Mouse (Mus musculus) limb, embryonic 13.5 days (tissue): Measurements from ENCODE around the gene Dnajc13. TPM values are rescaled to one million over a fixed set of nuclear protein-coding genes. Genes with fewer than 3 reads are reported as not detected.

Experiments
- ATAC-seq: fragments of 200-750 bp; cut with Nextera tagmentation; 2 replicates; pipeline ENCODE4 v1.8.0; 2017; ENCODE audit warnings: low read depth, moderate number of reproducible peaks, moderate TSS enrichment; ENCODE audit not compliant: low FRiP score
- H3K27ac ChIP-seq: fragments of 300-500 bp; sonication (generic); 2 replicates; pipeline ENCODE4 v1.5.1; 2015; ENCODE audit warnings: inconsistent platforms, mild to moderate bottlenecking, moderate library complexity
- H3K27me3 ChIP-seq: fragments of 300-500 bp; sonication (generic); 2 replicates; pipeline ENCODE4 v1.6.1; 2015; ENCODE audit warnings: mild to moderate bottlenecking, inconsistent platforms
- H3K36me3 ChIP-seq: fragments of 300-500 bp; sonication (generic); 2 replicates; pipeline ENCODE4 v1.6.1; 2015; ENCODE audit warnings: inconsistent platforms, mild to moderate bottlenecking, moderate library complexity
- H3K4me1 ChIP-seq: fragments of 300-500 bp; sonication (generic); 2 replicates; pipeline ENCODE4 v1.6.1; 2015; ENCODE audit warnings: inconsistent platforms
- H3K4me2 ChIP-seq: fragments of 300-500 bp; sonication (generic); replicated peaks from 2 replicates; pipeline ENCODE4 v1.6.1; 2015; ENCODE audit warnings: inconsistent platforms, mild to moderate bottlenecking, moderate library complexity
- H3K4me3 ChIP-seq: fragments of 300-500 bp; sonication (generic); 2 replicates; pipeline ENCODE4 v1.5.1; 2015; ENCODE audit warnings: moderate library complexity, mild to moderate bottlenecking, inconsistent platforms
- H3K9ac ChIP-seq: fragments of 300-500 bp; sonication (generic); 2 replicates; pipeline ENCODE4 v1.6.1; 2015; ENCODE audit warnings: mild to moderate bottlenecking, inconsistent platforms
- H3K9me3 ChIP-seq: fragments of 300-500 bp; sonication (generic); 2 replicates; pipeline ENCODE4 v1.6.1; 2016; ENCODE audit warnings: inconsistent platforms
- WGBS: fragments of 180-500 bp; shearing (Covaris S2); methylation state at CpG from one replicate; pipeline ENCODE4 v1.1.7; 2015; 5-methylcytosine and 5-hydroxymethylcytosine counted together
- polyA plus RNA-seq: library from polyadenylated mRNA; unstranded; fragments of >200 nt; fragmentation: Nextera tagmentation; extraction: Ambion mirVana; gene quantifications from 2 replicates; pipeline ENCODE4 v1.2.1, GENCODE M21; 2015

The Dnajc13 gene
- polyA plus RNA-seq, 1 experiment from 2014 or later: 18.5 TPM

GRCm38 (mm10) chr9:104275084-104275785, 12.5 kb upstream of the Dnajc13 start:
- Histone ChIP-seq H3K27ac (no peak overlapping the region), H3K4me3 (no peak overlapping the region), H3K4me1 (no peaks in the 10 kb centered on the region), H3K27me3 (no peaks in the 10 kb centered on the region), H3K9ac (no peak overlapping the region), H3K36me3 (no peaks in the 10 kb centered on the region), H3K4me2 (no peak overlapping the region), H3K9me3 (no peaks in the 10 kb centered on the region)
- ATAC-seq: no peak
- WGBS: 84% methylated on average over 17 of the region's 17 CpGs

- 78% methylated on average over 4 of the region's 4 CpGs for WGBS
- ATAC-seq: no peak
- H3K4me3 ChIP-seq: no peak overlapping the region
- H3K9ac ChIP-seq: no peak overlapping the region
- H3K27me3 ChIP-seq: no peaks in the 10 kb centered on the region
- H3K4me2 ChIP-seq: no peak overlapping the region
- H3K27ac ChIP-seq: no peak overlapping the region
- H3K36me3 ChIP-seq: no peaks in the 10 kb centered on the region
- H3K4me1 ChIP-seq: no peaks in the 10 kb centered on the region
- H3K9me3 ChIP-seq: no peaks in the 10 kb centered on the region
Observed at GRCm38 (mm10) chr9:104272057-104272456, 9.3 kb upstream of the Dnajc13 start.

GRCm38 (mm10) chr9:104271642-104272041, 8.9 kb upstream of the Dnajc13 start:
- no peak overlapping the region for H3K27ac ChIP-seq
- H3K4me3 ChIP-seq: no peak overlapping the region
- H3K4me2 ChIP-seq: no peak overlapping the region
- H3K9me3 ChIP-seq: no peaks in the 10 kb centered on the region
- H3K27me3 ChIP-seq: no peaks in the 10 kb centered on the region
- WGBS: 46% methylated on average over 4 of the region's 4 CpGs
- H3K9ac ChIP-seq: no peak overlapping the region
- H3K36me3 ChIP-seq: no peaks in the 10 kb centered on the region
- H3K4me1 ChIP-seq: no peaks in the 10 kb centered on the region
- no peak for ATAC-seq

GRCm38 (mm10) chr9:104269944-104270343, 7.2 kb upstream of the Dnajc13 start:
- no peak for ATAC-seq
- no peaks in the 10 kb centered on the region for H3K9me3 ChIP-seq
- H3K4me1 ChIP-seq: no peaks in the 10 kb centered on the region
- no peaks in the 10 kb centered on the region for H3K27me3 ChIP-seq
- H3K4me2 ChIP-seq: no peak overlapping the region
- no peak overlapping the region for H3K27ac ChIP-seq
- no peak overlapping the region for H3K9ac ChIP-seq
- H3K36me3 ChIP-seq: no peaks in the 10 kb centered on the region
- no peak overlapping the region for H3K4me3 ChIP-seq
- WGBS: 74% methylated on average over 3 of the region's 3 CpGs

GRCm38 (mm10) chr9:104269349-104269871, 6.7 kb upstream of the Dnajc13 start:
- H3K36me3 ChIP-seq: no peaks in the 10 kb centered on the region
- H3K4me1 ChIP-seq: no peaks in the 10 kb centered on the region
- H3K27ac ChIP-seq: no peak overlapping the region
- no peak overlapping the region for H3K4me2 ChIP-seq
- peak; percentile 24; the same call in 1 of the 2 replicates for ATAC-seq
- WGBS: 60% methylated on average over 9 of the region's 10 CpGs
- no peak overlapping the region for H3K9ac ChIP-seq
- no peak overlapping the region for H3K4me3 ChIP-seq
- no peaks in the 10 kb centered on the region for H3K9me3 ChIP-seq
- no peaks in the 10 kb centered on the region for H3K27me3 ChIP-seq

DNA sequence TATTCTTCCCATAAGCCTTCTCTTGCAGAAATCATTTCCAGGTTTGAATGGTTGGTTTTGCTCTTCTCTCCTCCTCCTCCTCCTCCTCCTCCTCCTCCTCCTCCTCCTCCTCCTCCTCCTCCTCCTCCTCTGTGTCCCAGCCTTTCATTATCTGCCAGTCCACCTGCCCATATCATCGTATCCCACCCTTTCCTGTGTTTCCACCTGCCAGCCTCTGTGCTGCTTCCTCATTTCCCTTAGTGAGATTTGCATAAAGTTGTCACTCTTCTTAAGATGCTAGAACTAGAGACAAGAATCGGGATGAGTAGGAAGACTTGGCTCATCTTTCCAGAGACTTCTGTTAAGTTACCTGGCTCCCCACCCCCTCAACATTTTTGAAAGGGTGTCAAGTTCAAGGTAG, 1.8 kb upstream of the Dnajc13 start:
- Histone ChIP-seq H3K9me3 (no peaks in the 10 kb centered on the region), H3K4me1 (peaks cover 19% of the 10 kb centered on the region), H3K27ac (no peak overlapping the region), H3K4me2 (no peak overlapping the region), H3K27me3 (no peaks in the 10 kb centered on the region), H3K36me3 (no peaks in the 10 kb centered on the region), H3K9ac (no peak overlapping the region), H3K4me3 (no peak overlapping the region)
- no peak for ATAC-seq
- 98% methylated on average over 2 of the region's 2 CpGs for WGBS

- peak overlapping the region; percentile 96 for H3K4me3 ChIP-seq
- no peaks in the 10 kb centered on the region for H3K36me3 ChIP-seq
- peak; percentile 37; the same call in 1 of the 2 replicates for ATAC-seq
- peak overlapping the region; percentile 89 for H3K4me2 ChIP-seq
- peak overlapping the region; percentile 87 for H3K27ac ChIP-seq
- no peaks in the 10 kb centered on the region for H3K27me3 ChIP-seq
- peaks cover 24% of the 10 kb centered on the region for H3K4me1 ChIP-seq
- peak overlapping the region; percentile 95 for H3K9ac ChIP-seq
- no peaks in the 10 kb centered on the region for H3K9me3 ChIP-seq
- WGBS: 1% methylated on average over 45 of the region's 46 CpGs
Observed at GRCm38 (mm10) chr9:104262016-104262762, 541 bp downstream of the Dnajc13 start.

DNA sequence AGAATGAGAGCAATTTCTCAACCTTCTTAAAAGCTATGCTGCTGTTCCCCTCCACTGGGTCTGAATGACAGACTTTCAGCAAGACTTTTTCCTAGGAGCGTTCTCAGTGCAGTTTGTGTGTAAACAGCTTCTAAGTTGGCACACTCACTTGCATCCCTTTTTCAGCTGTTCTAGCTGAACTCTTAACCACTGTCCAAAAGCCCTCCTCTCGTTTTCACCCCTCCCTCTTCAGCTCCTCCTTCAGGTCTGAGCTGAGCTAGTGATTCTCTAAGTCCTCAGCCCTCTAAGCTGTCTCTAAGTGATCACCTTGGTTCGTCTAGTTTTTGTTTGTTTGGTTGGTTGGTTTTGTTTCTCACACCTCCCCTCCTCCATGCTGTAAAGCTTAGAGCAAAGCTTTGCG, 2.4 kb downstream of the Dnajc13 start:
- H3K9me3 ChIP-seq: no peaks in the 10 kb centered on the region
- WGBS: 33% methylated on average over 4 of the region's 4 CpGs
- no peak overlapping the region for H3K27ac ChIP-seq
- peak overlapping the region; percentile 89 for H3K4me2 ChIP-seq
- ATAC-seq: no peak
- H3K27me3 ChIP-seq: no peaks in the 10 kb centered on the region
- no peak overlapping the region for H3K4me3 ChIP-seq
- peaks cover 29% of the 10 kb centered on the region for H3K4me1 ChIP-seq
- H3K36me3 ChIP-seq: no peaks in the 10 kb centered on the region
- peak overlapping the region; percentile 31; the same call in 1 of the 2 replicates for H3K9ac ChIP-seq

DNA sequence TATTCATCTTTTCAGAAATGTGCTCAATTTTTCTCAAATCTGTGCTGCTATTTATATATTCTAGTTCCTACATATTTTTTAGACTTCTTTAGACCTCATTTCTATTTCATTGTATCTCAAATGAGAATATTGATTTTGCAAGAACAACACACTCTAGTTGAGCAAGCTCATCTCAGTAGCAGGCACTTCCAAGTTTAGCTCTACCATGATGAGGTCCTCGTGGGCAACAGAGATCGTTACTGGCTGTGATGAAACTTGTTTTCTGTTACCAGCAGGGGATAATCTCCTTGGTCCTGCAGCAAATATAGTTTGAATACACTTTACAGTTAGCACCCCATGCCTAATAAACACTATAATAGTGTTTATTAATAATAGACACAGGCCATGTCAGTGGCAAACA, 6.6 kb downstream of the Dnajc13 start:
- WGBS: 67% methylated on average over 2 of the region's 2 CpGs
- Histone ChIP-seq H3K27ac (no peak overlapping the region), H3K4me3 (no peak overlapping the region), H3K4me1 (peaks cover 24% of the 10 kb centered on the region), H3K9me3 (no peaks in the 10 kb centered on the region), H3K9ac (no peak overlapping the region), H3K4me2 (no peak overlapping the region), H3K36me3 (no peaks in the 10 kb centered on the region), H3K27me3 (no peaks in the 10 kb centered on the region)
- no peak for ATAC-seq

DNA sequence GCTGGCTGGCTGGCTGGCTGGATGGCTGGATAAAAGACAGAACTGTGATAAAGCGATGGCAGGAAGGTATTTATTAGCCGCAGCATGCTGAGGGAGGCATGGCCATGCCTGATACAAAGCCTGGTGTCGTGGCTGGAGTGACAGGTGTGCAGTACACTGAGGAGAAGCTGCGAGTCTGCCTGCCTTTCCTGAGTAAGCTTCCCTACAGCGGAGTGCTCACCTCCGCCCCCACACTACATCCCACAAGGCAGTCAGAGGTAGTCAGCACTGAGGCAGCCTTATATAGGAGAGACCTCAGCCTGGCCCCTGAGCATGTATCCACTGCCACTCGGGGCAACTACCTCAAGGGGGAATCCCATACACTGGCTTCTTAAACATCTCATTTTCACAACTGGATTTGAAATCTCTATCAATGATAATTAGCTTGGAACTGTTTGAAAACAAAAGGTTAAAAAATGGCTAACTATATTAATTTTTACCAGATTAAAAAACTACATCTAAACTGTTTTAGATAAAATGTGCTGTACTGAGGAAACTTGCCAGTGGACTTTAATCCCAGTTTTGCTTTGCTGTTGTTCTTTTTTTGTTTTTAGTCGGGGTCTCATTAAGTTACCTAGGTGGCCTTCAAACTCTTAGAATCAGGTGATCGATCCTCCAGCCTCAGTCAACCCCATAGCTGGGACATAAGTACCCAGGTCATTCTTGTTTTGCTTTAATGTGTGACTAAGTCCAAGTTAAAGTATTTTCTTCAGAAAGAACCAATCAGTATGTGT, 8.1 kb downstream of the Dnajc13 start:
- no peak overlapping the region for H3K9ac ChIP-seq
- H3K27me3 ChIP-seq: no peaks in the 10 kb centered on the region
- H3K4me2 ChIP-seq: no peak overlapping the region
- no peaks in the 10 kb centered on the region for H3K36me3 ChIP-seq
- no peak overlapping the region for H3K27ac ChIP-seq
- 59% methylated on average over 9 of the region's 9 CpGs for WGBS
- no peaks in the 10 kb centered on the region for H3K9me3 ChIP-seq
- H3K4me1 ChIP-seq: peaks cover 17% of the 10 kb centered on the region
- H3K4me3 ChIP-seq: no peak overlapping the region
- no peak for ATAC-seq

DNA sequence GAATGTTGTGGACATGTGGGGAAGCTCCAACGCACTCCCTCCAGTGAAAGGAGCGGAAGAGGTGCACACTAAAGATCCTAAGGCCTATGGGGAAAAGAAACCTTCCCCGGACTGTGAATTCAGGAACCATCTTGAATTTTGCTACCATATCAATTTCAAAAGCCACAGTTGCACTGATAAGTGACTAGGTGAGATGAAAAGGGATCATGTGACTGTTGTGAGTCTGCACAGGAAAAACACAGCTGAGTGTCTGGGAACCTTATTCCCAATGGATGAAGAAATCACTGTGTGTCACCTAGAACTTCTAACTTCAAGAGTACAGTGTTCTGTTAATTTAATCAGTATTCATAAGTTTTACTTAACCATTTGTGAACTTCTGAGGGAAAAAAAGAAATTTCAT, 10.1 kb downstream of the Dnajc13 start:
- Histone ChIP-seq H3K36me3 (no peaks in the 10 kb centered on the region), H3K27ac (no peak overlapping the region), H3K9me3 (no peaks in the 10 kb centered on the region), H3K4me3 (no peak overlapping the region), H3K4me2 (no peak overlapping the region), H3K27me3 (no peaks in the 10 kb centered on the region), H3K4me1 (peaks cover 16% of the 10 kb centered on the region), H3K9ac (no peak overlapping the region)
- 90% methylated on average over 3 of the region's 3 CpGs for WGBS
- no peak for ATAC-seq

DNA sequence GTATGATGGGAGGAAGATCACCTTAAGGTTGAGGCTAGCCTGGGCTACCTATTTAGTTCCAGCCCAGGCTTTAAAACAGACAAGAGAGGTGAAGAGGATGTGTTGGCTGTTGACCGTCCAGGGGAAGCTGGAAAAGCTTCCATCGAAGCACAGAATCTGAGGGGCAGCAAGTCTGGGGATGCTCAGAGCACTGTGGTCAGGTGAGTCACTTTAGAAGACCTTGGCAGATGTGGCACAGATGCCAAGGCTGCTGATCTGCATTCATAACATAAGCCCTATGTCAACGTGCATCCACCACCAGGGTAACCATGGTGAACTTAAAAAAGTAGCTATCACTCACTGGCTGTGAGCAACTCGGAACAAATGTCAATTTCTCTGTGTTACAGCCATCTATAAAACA, 11.0 kb downstream of the Dnajc13 start:
- Histone ChIP-seq H3K4me2 (no peak overlapping the region), H3K4me3 (no peak overlapping the region), H3K36me3 (no peaks in the 10 kb centered on the region), H3K27ac (no peak overlapping the region), H3K9ac (no peak overlapping the region), H3K4me1 (peaks cover 7% of the 10 kb centered on the region), H3K9me3 (no peaks in the 10 kb centered on the region), H3K27me3 (no peaks in the 10 kb centered on the region)
- ATAC-seq: no peak
- 72% methylated on average over 4 of the region's 4 CpGs for WGBS
